Mouse (Mus musculus) erythroblast, embryonic 14.5 days (primary cell): ENCODE measurements around the gene Fpgt. TPM values are rescaled to one million over a fixed set of nuclear protein-coding genes. Genes with fewer than 3 reads are reported as not detected.

Experiments
- H3K27me3 ChIP-seq: 2 replicates; pipeline ENCODE4 v1.6.1; 2012; ENCODE audit warnings: inconsistent platforms; ENCODE audit not compliant: control insufficient read depth
- H3K36me3 ChIP-seq: 2 replicates; pipeline ENCODE4 v1.6.1; 2012; ENCODE audit warnings: mild to moderate bottlenecking, inconsistent platforms; ENCODE audit not compliant: control insufficient read depth
- H3K4me1 ChIP-seq: 2 replicates; pipeline ENCODE4 v1.6.1; 2012; ENCODE audit warnings: inconsistent platforms; ENCODE audit not compliant: control insufficient read depth
- H3K4me3 ChIP-seq: replicated peaks from 2 replicates; pipeline ENCODE3; 2012; ENCODE audit warnings: moderate library complexity, mild to moderate bottlenecking, inconsistent platforms
- H3K9me3 ChIP-seq: 2 replicates; pipeline ENCODE4 v1.6.1; 2012; ENCODE audit warnings: low read length, inconsistent platforms, mixed read lengths; ENCODE audit not compliant: control insufficient read depth
- GATA1 ChIP-seq: IDR thresholded peaks from 2 replicates; pipeline ENCODE4 v1.6.1; 2012; ENCODE audit warnings: low read length, inconsistent platforms, mixed read lengths
- TAL1 ChIP-seq: IDR thresholded peaks from 3 replicates; pipeline ENCODE4 v1.6.1; 2012; ENCODE audit warnings: low read length, inconsistent platforms, mixed read lengths
- polyA plus RNA-seq: library from polyadenylated mRNA; stranded (reverse); fragments of >175 nt; gene quantifications from 2 replicates; pipeline ENCODE4 v1.2.3, GENCODE M21; 2012

Fpgt gene
- 0.04 TPM in 1 of 2 replicates, not detected in the other for polyA plus RNA-seq

DNA sequence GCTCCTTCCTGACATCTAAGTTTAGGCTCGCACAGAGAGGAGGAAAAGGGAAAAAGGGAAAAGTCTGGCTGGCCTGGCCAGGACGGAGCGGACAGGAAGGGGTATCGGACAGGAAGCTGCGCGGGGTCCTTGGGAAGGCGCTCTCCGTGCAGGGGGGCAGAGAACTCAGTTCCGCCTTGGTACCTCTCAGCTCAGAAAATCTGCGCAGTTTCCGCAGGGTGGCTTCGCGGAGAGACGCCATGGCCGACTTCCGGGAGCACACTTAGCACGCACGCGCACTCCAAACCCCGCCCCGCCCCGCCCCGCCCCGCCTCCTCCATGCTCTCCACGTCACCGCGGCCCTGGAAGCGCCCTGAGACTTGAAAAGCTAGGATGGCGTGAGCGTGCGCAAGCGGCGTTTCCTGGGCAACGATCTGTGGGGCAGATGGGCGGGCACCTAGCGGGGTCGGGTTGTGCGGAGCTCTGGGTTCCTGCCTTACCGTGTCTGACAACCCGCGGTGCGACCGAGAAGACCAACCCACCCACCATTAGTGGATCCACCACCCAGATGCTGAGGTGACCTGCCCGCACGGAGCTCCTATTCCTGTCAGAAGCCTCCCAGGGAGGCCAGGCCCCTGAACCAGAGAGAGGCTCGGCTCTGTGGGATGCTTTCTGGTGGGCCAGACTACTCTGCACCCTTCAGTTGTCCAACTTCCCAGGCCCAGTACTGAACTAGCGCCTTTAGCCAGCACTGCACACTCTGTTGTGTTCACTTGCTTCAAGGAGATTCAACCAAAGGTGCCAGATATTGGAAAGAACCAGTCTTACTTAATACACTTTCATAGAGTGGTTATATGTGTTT is at the start of gene Fpgt, which contains the start of gene Lrriq3:
Gene Fpgt (minus strand): TSS at position 288 of the 841 bp plus-strand sequence.
Gene Lrriq3 (plus strand): TSS at position 319 of the 841 bp plus-strand sequence.
- H3K27me3 ChIP-seq, result no peaks in the 10 kb centered on the region
- H3K36me3 ChIP-seq, result peaks cover 4% of the 10 kb centered on the region
- no peaks in the 10 kb centered on the region for H3K9me3 ChIP-seq
- H3K4me1 ChIP-seq, result peaks cover 16% of the 10 kb centered on the region
- TF ChIP-seq GATA1 (no peak), TAL1 (no peak)
- H3K4me3 ChIP-seq, result peak within 1 kb of the TSS; percentile 80

DNA sequence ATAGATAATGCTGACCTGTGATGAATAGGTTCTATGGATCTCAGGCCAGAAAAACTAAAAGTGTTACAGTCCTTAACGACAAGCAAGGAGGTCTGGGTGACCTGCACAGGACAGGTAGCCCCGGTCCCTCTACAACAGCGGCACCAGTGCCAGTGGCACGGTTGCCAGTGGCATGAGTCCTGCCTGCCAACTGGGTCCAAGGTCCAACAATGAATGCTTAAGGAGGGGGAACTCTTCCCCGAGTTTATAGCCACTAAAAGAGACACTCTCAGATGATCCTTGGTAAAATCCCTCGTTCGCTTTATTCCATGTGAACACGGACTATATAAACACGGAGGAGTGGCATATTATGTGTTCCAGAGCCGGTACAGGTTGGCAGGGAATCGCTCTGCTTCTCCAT is 47.8 kb upstream of the Fpgt start:
- TF ChIP-seq TAL1 (no peak), GATA1 (no peak)
- Histone ChIP-seq H3K9me3 (peaks cover 4% of the 10 kb centered on the region), H3K36me3 (no peaks in the 10 kb centered on the region), H3K4me3 (no peak overlapping the region), H3K27me3 (no peaks in the 10 kb centered on the region), H3K4me1 (no peaks in the 10 kb centered on the region)

- H3K4me3 ChIP-seq, result no peak overlapping the region
- no peaks in the 10 kb centered on the region for H3K36me3 ChIP-seq
- no peaks in the 10 kb centered on the region for H3K27me3 ChIP-seq
- H3K9me3 ChIP-seq, result peaks cover 10% of the 10 kb centered on the region
- H3K4me1 ChIP-seq, result no peaks in the 10 kb centered on the region
- TF ChIP-seq TAL1, result no peak
- TF ChIP-seq GATA1, result no peak
Measured at GRCm38 (mm10) chr3:155137737-155138136, 44.5 kb upstream of the Fpgt start.

DNA sequence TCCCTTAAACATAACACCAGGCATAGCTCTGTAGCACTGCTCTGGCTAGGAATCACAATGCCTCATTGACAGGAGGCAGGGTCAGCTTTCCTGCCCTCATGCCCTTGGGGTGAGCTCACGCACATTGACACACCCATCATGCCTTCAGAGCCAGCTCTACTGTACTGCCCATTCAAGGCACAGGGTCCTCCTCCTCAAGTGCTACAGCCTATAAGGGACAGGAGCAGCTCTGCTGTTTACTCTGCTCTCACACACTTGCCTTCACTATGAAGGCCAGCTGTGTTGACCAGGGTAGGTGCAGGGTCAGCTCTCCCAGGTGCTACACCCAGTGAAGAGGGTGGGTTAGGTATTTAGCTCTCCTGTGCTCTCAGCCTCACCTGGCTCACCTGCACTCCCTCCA is 12.8 kb upstream of the Fpgt start:
- H3K27me3 ChIP-seq, result no peaks in the 10 kb centered on the region
- H3K9me3 ChIP-seq, result no peaks in the 10 kb centered on the region
- TF ChIP-seq TAL1, result no peak
- no peak for TF ChIP-seq GATA1

GRCm38 (mm10) chr3:155099266-155099665 is 6.1 kb upstream of the Fpgt start:
- Histone ChIP-seq H3K36me3 (no peaks in the 10 kb centered on the region), H3K4me3 (no peak overlapping the region), H3K27me3 (no peaks in the 10 kb centered on the region), H3K4me1 (no peaks in the 10 kb centered on the region), H3K9me3 (no peaks in the 10 kb centered on the region)
- no peak for TF ChIP-seq GATA1
- TF ChIP-seq TAL1, result no peak

More for the DNA sequence above, 12.8 kb upstream of the Fpgt start:
- Histone ChIP-seq H3K4me3 (no peak overlapping the region), H3K4me1 (no peaks in the 10 kb centered on the region), H3K36me3 (no peaks in the 10 kb centered on the region)

DNA sequence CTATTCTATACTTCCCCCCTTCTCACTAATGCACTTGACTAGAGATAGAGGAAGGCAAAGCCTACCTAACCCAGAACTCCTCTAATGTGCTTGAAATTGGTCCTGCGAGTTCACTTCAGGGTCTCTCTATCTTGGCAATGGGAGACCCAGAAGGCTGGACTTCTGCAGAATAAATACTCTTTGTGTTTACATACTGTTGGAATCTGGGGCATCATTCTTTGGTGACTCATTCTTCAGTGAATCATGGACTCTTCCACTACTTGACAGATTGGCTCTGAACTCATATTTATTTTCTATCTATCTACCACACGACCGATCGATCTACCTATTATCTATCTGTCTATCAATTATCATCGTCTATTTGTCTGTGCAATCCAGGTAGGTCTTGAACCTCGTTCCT is 1.1 kb downstream of the Fpgt start:
- TF ChIP-seq TAL1 (no peak), GATA1 (no peak)
- peaks cover 16% of the 10 kb centered on the region for H3K4me1 ChIP-seq
- no peaks in the 10 kb centered on the region for H3K9me3 ChIP-seq
- H3K27me3 ChIP-seq, result no peaks in the 10 kb centered on the region
- peaks cover 13% of the 10 kb centered on the region for H3K36me3 ChIP-seq
- H3K4me3 ChIP-seq, result peak overlapping the region; percentile 80

GRCm38 (mm10) chr3:155077908-155078307 is 15.3 kb downstream of the Fpgt start:
- TF ChIP-seq TAL1, result no peak
- no peak for TF ChIP-seq GATA1
- Histone ChIP-seq H3K9me3 (peaks cover 2% of the 10 kb centered on the region; the same call in 1 of the 2 replicates), H3K4me3 (no peak overlapping the region), H3K4me1 (no peaks in the 10 kb centered on the region), H3K27me3 (no peaks in the 10 kb centered on the region), H3K36me3 (no peaks in the 10 kb centered on the region)

DNA sequence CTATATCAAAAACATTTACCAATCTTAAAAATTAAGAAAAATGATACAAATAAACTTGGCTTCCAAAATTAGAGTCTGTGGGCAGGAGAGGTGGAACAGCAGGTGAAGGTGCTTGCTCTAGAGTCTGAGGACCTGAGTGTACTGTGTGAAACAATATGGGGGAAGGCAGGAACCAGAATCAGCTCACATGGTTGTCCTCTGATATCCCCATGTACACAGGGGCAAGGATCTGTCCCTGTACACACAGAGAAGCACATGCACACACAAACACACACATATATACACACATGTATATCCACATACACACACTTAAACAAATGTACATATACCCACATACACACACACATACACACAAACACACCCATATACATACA is 33.8 kb downstream of the Fpgt start:
- no peaks in the 10 kb centered on the region for H3K4me1 ChIP-seq

GRCm38 (mm10) chr3:155058800-155059448 is 34.3 kb downstream of the Fpgt start:
- H3K27me3 ChIP-seq, result no peaks in the 10 kb centered on the region
- H3K4me1 ChIP-seq, result no peaks in the 10 kb centered on the region
- no peak overlapping the region for H3K4me3 ChIP-seq
- peaks cover 2% of the 10 kb centered on the region; the same call in 1 of the 2 replicates for H3K9me3 ChIP-seq
- no peaks in the 10 kb centered on the region for H3K36me3 ChIP-seq
- TF ChIP-seq TAL1 (no peak), GATA1 (no peak)

More for the DNA sequence above, 33.8 kb downstream of the Fpgt start:
- TF ChIP-seq TAL1 (no peak), GATA1 (no peak)
- Histone ChIP-seq H3K27me3 (no peaks in the 10 kb centered on the region), H3K36me3 (no peaks in the 10 kb centered on the region), H3K4me3 (no peak overlapping the region), H3K9me3 (peaks cover 2% of the 10 kb centered on the region; the same call in 1 of the 2 replicates)
